Mouse (Mus musculus) bone marrow macrophage, adult 2 months (primary cell): Measurements from ENCODE around the gene 4933430I17Rik.

Experiments
- CTCF ChIP-seq: IDR thresholded peaks from 2 replicates; pipeline ENCODE4 v1.5.1; 2012; ENCODE audit warnings: low read depth, mild to moderate bottlenecking, low read length, moderate library complexity
- POLR2A ChIP-seq: IDR thresholded peaks from 2 replicates; pipeline ENCODE4 v1.6.1; 2012; ENCODE audit warnings: mild to moderate bottlenecking, low read depth, low read length, borderline replicate concordance

DNA sequence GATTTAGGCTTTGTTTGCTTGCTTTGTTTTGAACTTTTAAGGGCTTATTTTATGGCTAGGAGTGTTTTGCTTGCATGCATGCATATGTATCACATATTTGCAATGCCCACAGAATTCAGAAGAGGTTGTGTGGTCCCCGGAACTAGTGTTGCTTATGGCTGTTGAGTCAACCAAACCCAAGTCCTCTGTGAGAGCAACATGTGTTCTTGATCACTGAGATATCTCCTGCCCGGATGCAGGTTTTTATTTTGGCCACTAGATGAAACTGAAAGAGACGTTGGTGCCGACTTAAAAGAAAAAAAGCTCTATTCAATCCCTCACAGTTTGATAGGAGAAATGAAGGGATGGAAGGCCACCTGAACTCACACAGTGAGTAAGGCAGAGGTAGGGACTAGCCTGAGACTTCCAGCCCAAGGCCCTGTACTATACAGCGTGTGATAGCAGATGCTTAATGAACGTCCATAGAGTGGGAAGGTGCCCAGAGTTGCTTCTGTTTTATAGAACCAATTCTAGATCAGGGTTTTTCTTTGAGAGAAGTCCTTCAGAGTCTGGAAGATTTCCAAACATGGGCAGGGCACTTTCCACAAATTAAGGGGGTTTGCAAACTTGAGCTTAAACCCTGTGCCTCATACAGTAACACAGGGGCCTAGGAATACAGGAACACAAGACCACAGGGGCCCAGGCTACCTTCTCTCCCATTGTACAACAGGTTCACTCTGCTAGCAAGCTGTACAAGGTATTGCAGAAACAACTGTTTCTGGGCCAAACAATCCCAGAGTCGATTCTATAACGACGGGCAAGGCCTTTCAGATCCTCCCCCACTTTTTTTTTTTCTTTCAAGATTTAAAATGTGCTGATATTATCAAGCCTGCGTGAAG, 7.4 kb upstream of the 4933430I17Rik start:
- TF ChIP-seq POLR2A (no peak), CTCF (no peak)
